Comparison of ENCODE assay signal across 11 mouse cellular contexts in genomic region chr1:164576856-164577489, GRCm38 (mm10).
DNase-seq lines count a peak whose midpoint lies in the region; ATAC-seq lines count a peak whose summit lies in the region.
"Had no signal": no experiment of that assay in that cellular context is flagged by ENCODE, and none has a peak within 500 bp of the region (broad histone marks: within the 10 kb centered on the region; RNA-seq: fewer than 3 reads in every experiment).

No protein-coding gene starts in this region.

- H3K4me1 ChIP-seq in neural tube, embryonic 11.5 days (ENCODE audit: control insufficient read depth, insufficient read depth, low read length), result peaks cover 3% of the 10 kb centered on the region; the same call in 1 of the 2 replicates
- H3K4me1 ChIP-seq: embryonic facial prominence, embryonic 12.5 days had no signal

- peak; percentile 98 for ATAC-seq in frontal cortex, adult (ENCODE audit: low TSS enrichment)
- peak; percentile 48 for ATAC-seq in neural tube, embryonic 11.5 days (ENCODE audit: insufficient read depth, low FRiP score, low TSS enrichment)
- ATAC-seq in activated CD4-positive, CD25-positive, alpha-beta regulatory T cell, adult 4 months, result no peak

- H3K27me3 ChIP-seq in neural tube, embryonic 11.5 days (ENCODE audit: control insufficient read depth, insufficient read depth, low read length), result no peaks in the 10 kb centered on the region
- H3K27me3 ChIP-seq: embryonic facial prominence, embryonic 12.5 days; heart, embryonic 13.5 days had no signal

- DNase-seq in ZHBTc4 (ENCODE audit: low read depth, low spot score), result peak; percentile 21
- peak; percentile 58 to 79 for DNase-seq in layer of hippocampus, postnatal 14 days (ENCODE audit: low spot score in 2 of 2)
- peak; percentile 28 for DNase-seq in neural tube, embryonic 11.5 days (ENCODE audit: low spot score)
- no peak for DNase-seq in spleen, adult 18-20 months
- no peak for DNase-seq in thymus, postnatal 10 days (ENCODE audit: low spot score in 2 of 2)
- no peak for DNase-seq in adrenal gland, adult 2 months

- H3K27ac ChIP-seq in neural tube, embryonic 11.5 days (ENCODE audit: low read depth, low read length), result peak overlapping the region; percentile 58
- H3K27ac ChIP-seq: embryonic facial prominence, embryonic 12.5 days; heart, embryonic 13.5 days; macrophage had no signal

- no peaks in the 10 kb centered on the region for H3K9me3 ChIP-seq in neural tube, embryonic 11.5 days (ENCODE audit: control insufficient read depth, low read length)
- H3K9me3 ChIP-seq: embryonic facial prominence, embryonic 12.5 days; heart, embryonic 13.5 days had no signal

- H3K4me3 ChIP-seq in neural tube, embryonic 11.5 days (ENCODE audit: low read depth, low read length), result no peak overlapping the region
- H3K4me3 ChIP-seq: embryonic facial prominence, embryonic 12.5 days; heart, embryonic 13.5 days had no signal

- WGBS in neural tube, embryonic 11.5 days, result 46% methylated on average over 14 of the region's 14 CpGs

- H3K36me3 ChIP-seq in neural tube, embryonic 11.5 days (ENCODE audit: control insufficient read depth, insufficient read depth, low read length), result no peaks in the 10 kb centered on the region
- H3K36me3 ChIP-seq: embryonic facial prominence, embryonic 12.5 days; heart, embryonic 13.5 days had no signal

- no peak overlapping the region for H3K9ac ChIP-seq in neural tube, embryonic 11.5 days (ENCODE audit: low read length)
- H3K9ac ChIP-seq: embryonic facial prominence, embryonic 12.5 days; heart, embryonic 13.5 days had no signal

- peak overlapping the region; percentile 16; the same call in 1 of the 2 replicates for H3K4me2 ChIP-seq in neural tube, embryonic 11.5 days (ENCODE audit: low read depth)
- H3K4me2 ChIP-seq: embryonic facial prominence, embryonic 12.5 days; heart, embryonic 13.5 days had no signal

Comparison
In these comparisons a context has a peak if more than half of its experiments do, and no peak if none do; other contexts are left out.
1. DNase-seq: peak in ZHBTc4 (single experiment), layer of hippocampus, postnatal 14 days (2 of 2) and neural tube, embryonic 11.5 days (single experiment); none in spleen, adult 18-20 months (0 of 2), thymus, postnatal 10 days (0 of 2) and adrenal gland, adult 2 months (single experiment).